Mouse (Mus musculus) lung, embryonic 14.5 days (tissue): Measurements from ENCODE around the gene Tmem270. TPM values are rescaled to one million over a fixed set of nuclear protein-coding genes. Genes with fewer than 3 reads are reported as not detected.

ENCODE experiments used
- ATAC-seq: fragments of 200-750 bp; cut with Nextera tagmentation; 2 replicates; pipeline ENCODE4 v1.8.0; 2017; ENCODE audit warnings: mild to moderate bottlenecking, moderate TSS enrichment, moderate library complexity; ENCODE audit not compliant: insufficient read depth
- DNase-seq: peaks from one replicate; pipeline ENCODE4 v3.0.0-alpha.2; 2015
- H3K27ac ChIP-seq: fragments of 300-500 bp; sonication (generic); 2 replicates; pipeline ENCODE4 v1.5.1; 2014; ENCODE audit warnings: low read depth, mild to moderate bottlenecking, moderate library complexity
- H3K27me3 ChIP-seq: fragments of 300-500 bp; sonication (generic); 2 replicates; pipeline ENCODE4 v1.6.1; 2014; ENCODE audit warnings: low read length, control low read depth; ENCODE audit not compliant: insufficient read depth
- H3K36me3 ChIP-seq: fragments of 300-500 bp; sonication (generic); 2 replicates; pipeline ENCODE4 v1.6.1; 2014; ENCODE audit warnings: control low read depth; ENCODE audit not compliant: insufficient read depth
- H3K4me1 ChIP-seq: fragments of 300-500 bp; sonication (generic); 2 replicates; pipeline ENCODE4 v1.6.1; 2014; ENCODE audit warnings: antibody characterized with exemption, control low read depth; ENCODE audit not compliant: insufficient read depth
- H3K4me2 ChIP-seq: fragments of 300-500 bp; sonication (generic); 2 replicates; pipeline ENCODE4 v1.6.1; 2014; ENCODE audit warnings: mild to moderate bottlenecking
- H3K4me3 ChIP-seq: fragments of 300-500 bp; sonication (generic); 2 replicates; pipeline ENCODE4 v1.5.1; 2014; ENCODE audit warnings: low read depth, low read length
- H3K9ac ChIP-seq: fragments of 300-500 bp; sonication (generic); 2 replicates; pipeline ENCODE4 v1.6.1; 2014
- H3K9me3 ChIP-seq: fragments of 300-500 bp; sonication (generic); 2 replicates; pipeline ENCODE4 v1.6.1; 2016; ENCODE audit warnings: low read depth, low read length, control low read depth
- CTCF ChIP-seq: IDR thresholded peaks from 2 replicates; pipeline ENCODE4 v1.5.1; 2016; ENCODE audit warnings: antibody characterized with exemption, low read depth
- WGBS: fragments of 180-500 bp; shearing (Covaris S2); extraction: QIAGEN DNeasy Blood & Tissue Kit; methylation state at CpG from one replicate; pipeline ENCODE4 v1.1.7; 2014; 5-methylcytosine and 5-hydroxymethylcytosine counted together
- polyA plus RNA-seq: library from polyadenylated mRNA; unstranded; fragments of >200 nt; fragmentation: Nextera tagmentation; extraction: Ambion mirVana; gene quantifications from 2 replicates; pipeline ENCODE4 v1.2.1, GENCODE M21; 2014

Gene Tmem270
- polyA plus RNA-seq, 1 experiment from 2014 or later = not detected

- peak; percentile 76 for DNase-seq
- Histone ChIP-seq H3K27ac (no peak overlapping the region), H3K4me2 (no peak overlapping the region), H3K9me3 (no peaks in the 10 kb centered on the region), H3K27me3 (no peaks in the 10 kb centered on the region), H3K36me3 (no peaks in the 10 kb centered on the region), H3K4me1 (no peaks in the 10 kb centered on the region), H3K9ac (no peak overlapping the region), H3K4me3 (no peak overlapping the region)
- peak; percentile 74 for TF ChIP-seq CTCF
- 0 out of 2 replicates have a peak, but pooled peaks have one; percentile 25 for ATAC-seq
- 46% methylated on average over 16 of the region's 16 CpGs for WGBS
Observed at GRCm38 (mm10) chr5:134918071-134918832, 11.7 kb upstream of the Tmem270 start.

- H3K9ac ChIP-seq = no peak within 1 kb of the TSS; the same call in 1 of the 2 replicates
- WGBS = 71% methylated on average over 8 of the region's 8 CpGs
- H3K9me3 ChIP-seq = no peaks in the 10 kb centered on the region
- H3K4me2 ChIP-seq = no peak within 1 kb of the TSS
- H3K36me3 ChIP-seq = no peaks in the 10 kb centered on the region
- ATAC-seq (no peak), DNase-seq (no peak)
- H3K27me3 ChIP-seq = no peaks in the 10 kb centered on the region
- no peaks in the 10 kb centered on the region for H3K4me1 ChIP-seq
- TF ChIP-seq CTCF = no peak
- peak within 1 kb of the TSS; percentile 30; the same call in 1 of the 2 replicates for H3K27ac ChIP-seq
- peak within 1 kb of the TSS; percentile 24; the same call in 1 of the 2 replicates for H3K4me3 ChIP-seq
Observed at GRCm38 (mm10) chr5:134915311-134915710, 8.8 kb upstream of the Tmem270 start, which contains the start of gene Cldn13. TSS of gene Cldn13 (minus strand) at chr5:134915526.

- Histone ChIP-seq H3K27ac (peak overlapping the region; percentile 5; the same call in 1 of the 2 replicates), H3K9me3 (no peaks in the 10 kb centered on the region), H3K4me2 (no peak overlapping the region), H3K27me3 (no peaks in the 10 kb centered on the region), H3K4me1 (no peaks in the 10 kb centered on the region), H3K36me3 (no peaks in the 10 kb centered on the region), H3K9ac (no peak overlapping the region; the same call in 1 of the 2 replicates), H3K4me3 (peak overlapping the region; percentile 24; the same call in 1 of the 2 replicates)
- no peak for TF ChIP-seq CTCF
- WGBS = 67% methylated on average over 8 of the region's 8 CpGs
- DNase-seq = no peak
- no peak for ATAC-seq
Observed at GRCm38 (mm10) chr5:134914510-134914909, 8.0 kb upstream of the Tmem270 start.

- Histone ChIP-seq H3K4me1 (no peaks in the 10 kb centered on the region), H3K9me3 (no peaks in the 10 kb centered on the region), H3K9ac (no peak overlapping the region), H3K4me3 (peak overlapping the region; percentile 24; the same call in 1 of the 2 replicates), H3K36me3 (no peaks in the 10 kb centered on the region), H3K4me2 (no peak overlapping the region), H3K27ac (no peak overlapping the region), H3K27me3 (no peaks in the 10 kb centered on the region)
- TF ChIP-seq CTCF = no peak
- ATAC-seq (no peak), DNase-seq (no peak)
- WGBS = 74% methylated on average over 4 of the region's 4 CpGs
Observed at GRCm38 (mm10) chr5:134913753-134914152, 7.2 kb upstream of the Tmem270 start.

- H3K36me3 ChIP-seq = no peaks in the 10 kb centered on the region
- H3K9ac ChIP-seq = no peak overlapping the region
- DNase-seq = no peak
- H3K27ac ChIP-seq = no peak overlapping the region
- ATAC-seq = no peak
- H3K9me3 ChIP-seq = no peaks in the 10 kb centered on the region
- no peak for TF ChIP-seq CTCF
- 71% methylated on average over 3 of the region's 3 CpGs for WGBS
- H3K4me3 ChIP-seq = no peak overlapping the region; the same call in 1 of the 2 replicates
- H3K4me2 ChIP-seq = no peak overlapping the region
- H3K27me3 ChIP-seq = no peaks in the 10 kb centered on the region
- no peaks in the 10 kb centered on the region for H3K4me1 ChIP-seq
Observed at GRCm38 (mm10) chr5:134913352-134913751, 6.8 kb upstream of the Tmem270 start.

- no peak for DNase-seq
- Histone ChIP-seq H3K36me3 (no peaks in the 10 kb centered on the region), H3K9ac (no peak overlapping the region), H3K9me3 (no peaks in the 10 kb centered on the region), H3K27ac (no peak overlapping the region), H3K4me2 (no peak overlapping the region), H3K4me3 (no peak overlapping the region), H3K27me3 (no peaks in the 10 kb centered on the region), H3K4me1 (no peaks in the 10 kb centered on the region)
- 82% methylated on average over 2 of the region's 2 CpGs for WGBS
- no peak for TF ChIP-seq CTCF
- no peak for ATAC-seq
Observed at GRCm38 (mm10) chr5:134911901-134912300, 5.4 kb upstream of the Tmem270 start.

- H3K4me3 ChIP-seq = no peak overlapping the region
- no peak overlapping the region for H3K9ac ChIP-seq
- peak; percentile 86 for ATAC-seq
- no peaks in the 10 kb centered on the region for H3K36me3 ChIP-seq
- no peaks in the 10 kb centered on the region for H3K9me3 ChIP-seq
- TF ChIP-seq CTCF = peak; percentile 99
- no peak overlapping the region for H3K27ac ChIP-seq
- no peaks in the 10 kb centered on the region for H3K4me1 ChIP-seq
- WGBS = under 1% methylated on average over 13 of the region's 13 CpGs
- peak; percentile 96 for DNase-seq
- no peaks in the 10 kb centered on the region for H3K27me3 ChIP-seq
- no peak overlapping the region for H3K4me2 ChIP-seq
Observed at GRCm38 (mm10) chr5:134907135-134907534, 602 bp upstream of the Tmem270 start.
